Mouse (Mus musculus): Measurements from ENCODE around the gene Shc2.

The Shc2 gene

DNA sequence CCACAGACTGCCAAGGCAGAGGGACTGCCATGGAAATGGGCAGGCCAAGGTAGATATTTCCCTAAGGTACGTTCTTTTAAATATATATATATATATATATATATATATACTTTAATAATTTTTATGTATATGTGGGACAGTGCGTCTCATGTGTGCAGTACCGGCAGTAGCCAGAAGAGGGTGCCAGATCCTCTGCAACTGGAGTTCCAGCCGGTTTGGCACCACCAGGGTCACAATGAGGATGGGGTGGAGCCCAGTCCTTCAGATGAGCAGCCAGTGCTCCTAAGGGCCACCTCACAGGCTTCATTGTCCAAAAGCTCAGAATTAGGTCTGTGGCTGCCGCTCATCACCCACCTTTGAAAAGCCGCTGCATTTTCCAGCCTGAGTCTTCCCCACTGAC lies 56.9 kb downstream of the Shc2 start:
- peak; percentile 67 for DNase-seq (ENCODE audit: low read depth)

DNA sequence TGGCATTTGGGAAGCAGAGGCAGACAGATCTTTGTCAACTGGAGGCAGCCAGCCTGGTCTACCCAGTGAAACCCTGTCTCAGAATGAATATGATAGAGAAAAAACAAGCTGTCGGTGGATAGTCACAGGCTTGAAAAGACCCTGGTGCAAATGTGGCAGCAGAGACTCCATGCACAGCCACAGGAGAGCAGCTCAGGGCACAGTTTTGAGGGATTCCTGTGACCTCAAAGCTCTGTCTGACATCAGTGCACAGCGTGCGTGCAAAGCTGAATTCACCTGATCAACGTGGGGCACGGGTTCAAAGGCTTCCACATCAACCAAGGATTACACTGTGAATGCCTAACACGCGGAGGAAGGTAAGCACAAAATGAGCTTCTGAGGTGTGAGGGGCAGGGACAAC lies 57.4 kb downstream of the Shc2 start:
- DNase-seq (ENCODE audit: low read depth): no peak

DNA sequence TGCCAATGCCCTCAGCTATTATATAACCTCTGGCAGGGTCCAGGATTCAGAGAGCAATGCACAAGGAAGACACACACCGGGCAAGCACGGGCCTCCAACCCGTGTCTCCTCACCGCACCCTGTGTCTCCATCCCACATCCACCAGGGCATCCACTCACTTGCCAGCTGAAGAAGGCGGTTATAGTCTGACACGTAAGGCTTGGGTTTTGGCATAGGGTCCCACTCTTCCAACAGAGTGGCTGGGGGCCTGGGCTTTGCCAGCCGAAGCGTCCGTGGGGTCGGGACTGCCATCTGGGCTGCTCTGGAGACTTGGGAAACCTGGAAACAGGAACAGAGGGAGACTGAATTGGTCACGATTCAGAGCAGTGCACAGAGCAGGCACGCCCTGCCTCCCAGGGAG lies 57.9 kb downstream of the Shc2 start:
- DNase-seq (ENCODE audit: low read depth): no peak

DNA sequence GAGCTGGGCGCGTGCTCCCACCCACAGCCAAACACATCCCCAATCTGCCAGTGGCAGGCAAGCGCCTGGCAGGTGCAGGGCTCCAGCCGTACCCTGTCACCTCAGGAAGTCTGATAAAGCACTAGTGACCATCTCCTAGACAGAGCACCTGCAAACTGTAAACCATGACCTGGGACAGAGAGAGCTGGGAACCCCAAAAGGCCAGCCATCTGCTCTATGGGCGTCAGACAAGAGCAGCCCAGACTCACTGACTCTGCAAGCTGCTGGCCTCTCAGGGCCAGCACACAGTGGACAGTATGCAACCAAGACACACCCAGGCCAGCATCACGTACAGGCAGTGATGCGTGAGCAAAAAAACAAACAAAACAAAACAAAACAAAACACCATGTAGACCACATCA lies 58.8 kb downstream of the Shc2 start:
- no peak for DNase-seq (ENCODE audit: low read depth)

DNA sequence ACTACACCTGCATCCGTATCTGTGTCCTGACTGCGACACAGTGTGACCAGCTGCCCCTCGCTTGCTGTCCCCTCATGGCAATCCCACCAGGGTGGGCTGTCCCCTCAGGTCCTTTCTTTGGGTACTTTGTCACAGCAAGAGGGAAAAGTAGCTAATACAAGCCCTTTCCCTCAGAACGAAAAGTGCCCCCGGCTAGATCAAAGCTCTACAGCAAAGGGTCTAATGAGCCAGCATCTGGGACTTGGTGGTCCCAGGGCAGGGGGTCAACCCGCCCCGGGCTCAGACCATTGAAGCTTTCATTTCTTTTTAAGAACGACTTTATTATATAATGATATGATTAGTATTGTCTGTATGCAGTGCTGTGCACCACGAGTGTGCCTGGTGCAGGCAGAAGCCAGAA lies 59.4 kb downstream of the Shc2 start:
- DNase-seq (ENCODE audit: low read depth): no peak

DNA sequence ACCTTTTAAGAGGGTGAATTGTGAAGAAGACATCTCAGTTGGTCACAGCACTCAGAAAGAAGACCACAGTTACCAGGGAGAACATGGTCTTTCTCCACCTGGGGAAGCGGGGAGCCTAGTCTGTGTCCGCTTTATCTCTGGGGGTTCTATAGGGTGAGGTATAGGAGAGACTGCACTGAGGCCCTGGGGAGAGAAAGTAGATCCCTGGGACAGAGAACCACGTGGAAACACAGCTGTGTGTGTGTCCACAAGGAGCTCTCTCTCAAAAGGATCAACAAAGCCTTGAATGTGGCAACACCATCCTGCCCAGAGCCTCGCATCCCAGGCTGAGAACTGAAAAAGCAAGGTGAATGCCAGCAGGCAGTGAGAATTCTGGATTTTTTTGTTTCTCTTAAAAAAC lies 60.3 kb downstream of the Shc2 start:
- no peak for DNase-seq (ENCODE audit: low read depth)

DNA sequence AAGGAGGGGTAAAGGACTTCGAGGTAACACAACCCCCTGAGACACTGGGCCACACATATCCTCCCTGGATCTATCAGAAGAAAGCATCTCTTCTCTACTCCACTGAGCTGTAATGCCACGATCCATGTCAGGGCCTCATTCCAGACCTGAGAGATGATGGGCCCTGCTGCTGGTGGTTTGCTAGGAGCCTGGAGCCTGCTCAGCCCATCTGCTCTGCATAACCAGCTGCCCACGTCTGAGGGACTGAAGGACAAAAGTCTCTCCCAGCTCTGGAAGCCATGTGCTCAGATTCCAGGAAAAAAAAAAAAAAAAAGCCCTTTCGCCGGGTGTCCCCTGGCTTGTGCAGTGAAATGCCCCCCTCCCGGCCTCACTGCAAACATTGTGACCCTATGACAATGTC lies 62.0 kb downstream of the Shc2 start:
- no peak for DNase-seq (ENCODE audit: low read depth)

DNA sequence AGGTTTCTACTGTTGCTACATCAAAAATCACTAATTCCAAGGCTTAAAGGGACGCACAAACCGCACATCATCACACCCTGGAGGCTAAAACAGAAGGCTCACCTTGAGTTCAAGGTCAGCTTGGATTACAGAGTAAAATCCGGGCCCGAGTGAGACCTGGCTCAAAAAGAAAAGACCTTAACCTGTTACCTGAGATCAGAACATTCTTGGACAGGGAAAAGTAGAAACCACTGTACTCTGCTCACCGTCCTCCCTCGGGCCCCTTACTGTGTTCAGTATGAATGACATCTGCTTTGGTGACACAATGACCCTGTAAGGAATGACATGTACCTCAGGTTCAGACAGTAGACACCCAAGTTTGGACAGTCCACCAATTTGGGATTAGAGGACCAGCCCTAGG lies 62.9 kb downstream of the Shc2 start:
- DNase-seq (ENCODE audit: low read depth): no peak

DNA sequence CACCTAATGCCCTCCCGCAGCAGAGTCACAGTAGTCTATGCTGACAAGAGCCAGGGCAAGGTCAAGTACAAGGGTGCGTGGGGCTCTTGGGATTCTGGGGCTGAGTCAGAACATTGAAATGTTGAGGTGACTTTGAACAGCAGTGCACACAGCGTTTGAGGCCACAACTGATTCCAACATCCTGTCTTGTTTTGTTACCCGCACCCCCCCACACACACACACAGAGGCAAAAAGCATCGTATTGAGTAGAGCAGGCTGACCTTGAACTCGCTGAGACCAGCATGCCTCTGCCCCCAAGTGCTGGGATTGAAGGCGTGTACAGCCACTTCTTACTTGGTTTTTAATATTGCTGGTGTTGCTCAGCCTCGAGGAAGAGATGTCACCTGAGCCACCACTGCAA lies 63.4 kb downstream of the Shc2 start:
- DNase-seq (ENCODE audit: low read depth): no peak

DNA sequence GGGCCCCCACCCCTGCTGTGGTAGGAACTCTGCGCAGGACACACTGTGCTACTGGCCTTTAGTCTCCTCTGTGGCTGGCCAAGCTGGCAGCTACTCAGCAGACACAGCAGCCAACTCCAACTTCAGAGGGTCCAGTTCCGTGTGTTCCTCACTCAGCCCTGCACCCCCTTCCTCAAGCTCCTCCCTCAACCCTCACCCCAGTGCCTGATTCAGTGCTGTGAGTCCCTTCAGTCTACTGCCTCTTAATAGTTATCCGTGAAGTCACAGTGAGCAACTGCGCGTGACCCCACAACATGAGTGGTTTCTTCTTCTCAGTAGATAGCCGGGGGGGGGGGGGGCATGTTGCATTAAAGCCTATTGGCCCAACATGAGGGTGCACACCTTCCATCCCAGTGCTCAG lies 64.1 kb downstream of the Shc2 start:
- DNase-seq (ENCODE audit: low read depth): no peak

DNA sequence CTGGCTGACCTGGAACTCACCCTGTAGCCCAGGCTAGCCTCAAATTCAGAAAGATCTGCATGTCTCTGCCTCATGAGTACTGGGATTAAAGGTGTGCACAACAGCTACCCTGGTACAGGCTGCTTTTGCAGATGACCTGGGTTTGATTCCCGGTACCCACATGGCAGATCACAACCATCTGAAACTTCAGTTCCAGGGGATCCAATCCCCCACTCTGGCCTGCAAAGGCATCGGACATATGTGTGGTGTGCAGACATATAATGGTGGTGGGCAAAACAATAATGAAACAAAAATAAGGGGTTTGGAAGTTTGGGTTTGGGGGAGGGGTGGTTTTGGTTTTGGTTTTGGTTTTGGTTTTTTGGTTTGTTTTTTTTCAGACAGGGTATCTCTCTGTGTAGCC lies 66.4 kb downstream of the Shc2 start:
- no peak for DNase-seq (ENCODE audit: low read depth)

DNA sequence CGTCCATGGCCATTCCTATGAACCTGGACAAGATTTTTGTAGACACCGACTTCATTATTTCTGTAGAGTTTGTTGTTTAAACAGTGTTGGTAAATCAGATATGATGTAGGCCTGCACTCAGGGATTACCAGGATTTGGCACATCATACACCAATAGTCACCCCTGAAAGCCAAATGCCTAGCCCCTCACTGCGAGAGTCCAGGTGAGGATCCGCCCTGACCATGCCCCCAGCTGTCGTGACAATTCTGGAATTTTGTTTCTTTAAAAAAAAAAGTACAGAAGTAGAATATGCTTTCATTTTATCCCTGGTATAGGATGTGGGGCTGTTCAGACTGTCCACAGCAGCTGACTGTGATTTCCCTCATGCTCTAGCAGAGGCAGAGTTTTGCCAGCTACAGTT lies 67.8 kb downstream of the Shc2 start:
- DNase-seq (ENCODE audit: low read depth): no peak

All from NIH3T3 (cell line).